Comparison of ENCODE assay signal across 12 mouse cellular contexts in genomic region chr17:36357512-36357911, GRCm38 (mm10). TPM values are rescaled to one million over a fixed set of nuclear protein-coding genes. Genes with fewer than 3 reads are reported as not detected.
DNase-seq lines count a peak whose midpoint lies in the region; ATAC-seq and TF ChIP-seq lines count a peak whose summit lies in the region.
"Not testable (repeated sequence)": the region's sequence is repeated elsewhere in the genome, so short reads cannot be mapped to it uniquely, and the experiment has no call there.
"Had no signal": no experiment of that assay in that cellular context is flagged by ENCODE, and none has a peak within 500 bp of the region (broad histone marks: within the 10 kb centered on the region; RNA-seq: fewer than 3 reads in every experiment).

No protein-coding gene starts in this region.

- DNase-seq in G1E (ENCODE audit: low spot score) = not testable (repeated sequence)
- peak; percentile 15 for DNase-seq in cerebellum, adult 11 months
- DNase-seq in hindbrain, embryonic 14.5 days (ENCODE audit: low spot score) = peak; percentile 65
- peak; percentile 26 for DNase-seq in layer of hippocampus, adult 9-11 months
- DNase-seq in lung, adult 2 months = peak; percentile 17
- peak; percentile 27 for DNase-seq in ovary, postnatal 14 days (ENCODE audit: low spot score)
- DNase-seq in urinary bladder, adult 18-20 months (ENCODE audit: low spot score in 2 of 2) = peak; percentile 11 to 18

- not testable (repeated sequence) for H3K27me3 ChIP-seq in G1E (ENCODE audit: insufficient read depth, low read length); hindbrain, embryonic 14.5 days (ENCODE audit: control insufficient read depth, insufficient read depth, low read length)

- H3K9ac ChIP-seq in hindbrain, embryonic 14.5 days = not testable (repeated sequence)

- peak; percentile 45; the same call in 1 of the 2 replicates for ATAC-seq in G1E (ENCODE audit: extremely low read depth, insufficient number of reproducible peaks, low FRiP score, poor library complexity, severe bottlenecking)
- ATAC-seq in erythroid progenitor cell, adult 5-6 weeks (replicated peaks; ENCODE audit: low FRiP score, poor library complexity, severe bottlenecking) = peak; percentile 68; the same call in 1 of the 2 replicates
- not testable (repeated sequence) for ATAC-seq in hindbrain, embryonic 14.5 days (ENCODE audit: low FRiP score)

- TF ChIP-seq CTCF in G1E (IDR thresholded peaks at IDR 0.05; ENCODE audit: low read depth, low read length) = peak; percentile 43; the same call in 1 of the 2 replicates
- peak; percentile 44; the same call in 1 of the 2 replicates for TF ChIP-seq CTCF in lung, adult 2 months (IDR thresholded peaks at IDR 0.05; ENCODE audit: insufficient read depth, low read length)

- not testable (repeated sequence) for H3K36me3 ChIP-seq in G1E (replicated peaks); hindbrain, embryonic 14.5 days (replicated peaks; ENCODE audit: control insufficient read depth, insufficient read depth)

- not testable (repeated sequence) for H3K27ac ChIP-seq in hindbrain, embryonic 14.5 days

- not testable (repeated sequence) for TF ChIP-seq POLR2A in lung, adult 2 months (IDR thresholded peaks at IDR 0.05; ENCODE audit: borderline replicate concordance, extremely low read depth, low read depth, low read length)

- not testable (repeated sequence) for H3K4me2 ChIP-seq in hindbrain, embryonic 14.5 days (replicated peaks)

- H3K4me1 ChIP-seq in G1E (ENCODE audit: insufficient read depth, low read depth, low read length); hindbrain, embryonic 14.5 days (replicated peaks; ENCODE audit: control insufficient read depth, insufficient read depth, low read length); lung, adult 2 months (ENCODE audit: control insufficient read depth, insufficient read depth, low read length): not testable (repeated sequence)

- H3K4me3 ChIP-seq in G1E (ENCODE audit: low read depth, low read length); hindbrain, embryonic 14.5 days (replicated peaks; ENCODE audit: low read length); lung, adult 2 months (replicated peaks; ENCODE audit: extremely low read depth, low read depth, low read length): not testable (repeated sequence)

- not testable (repeated sequence) for H3K9me3 ChIP-seq in G1E (replicated peaks); hindbrain, embryonic 14.5 days (ENCODE audit: control insufficient read depth, low read length)

RNA-seq across cellular contexts. Expression of gene H2-M10.3, which starts 10.7 kb away (rescaled TPM):
- total RNA-seq in G1E (2014; fragmentation: Nextera tagmentation) (not detected in 2 replicates), G1E (2017) (0.16 TPM in 1 of 2 replicates, not detected in the other)
- polyA plus RNA-seq in G1E (2012) = not detected in 2 replicates
- total RNA-seq in erythroid progenitor cell, adult 5-6 weeks (2015; ENCODE audit: low replicate concordance) = not detected in 2 replicates
- not detected in 2 replicates for total RNA-seq in erythroid progenitor cell, adult 5-6 weeks (2017; ENCODE audit: low replicate concordance)
- polyA plus RNA-seq in hindbrain, embryonic 14.5 days (2014; fragmentation: Nextera tagmentation; extraction: Ambion mirVana) = not detected in 2 replicates
- polyA plus RNA-seq in lung, adult 2 months (2012; rRNA removed) = not detected in 2 replicates
- polyA plus RNA-seq: forebrain, embryonic 12.5 days; heart, embryonic 15.5 days; liver, embryonic 11.5 days; neural tube, embryonic 13.5 days had no signal

RNA-seq across cellular contexts. Expression of gene H2-M10.1, which starts 31.6 kb away (rescaled TPM):
- total RNA-seq in G1E (2014; fragmentation: Nextera tagmentation) = not detected in 2 replicates
- not detected in 2 replicates for total RNA-seq in G1E (2017)
- polyA plus RNA-seq in G1E (2012) = not detected in 2 replicates
- not detected in 2 replicates for total RNA-seq in erythroid progenitor cell, adult 5-6 weeks (2015; ENCODE audit: low replicate concordance)
- total RNA-seq in erythroid progenitor cell, adult 5-6 weeks (2017; ENCODE audit: low replicate concordance) = not detected in 2 replicates
- polyA plus RNA-seq in hindbrain, embryonic 14.5 days (2014; fragmentation: Nextera tagmentation; extraction: Ambion mirVana) = not detected in 2 replicates
- polyA plus RNA-seq in lung, adult 2 months (2012; rRNA removed) = not detected in 2 replicates
- polyA plus RNA-seq: forebrain, embryonic 12.5 days; heart, embryonic 15.5 days; liver, embryonic 11.5 days; neural tube, embryonic 13.5 days had no signal
